Mouse (Mus musculus): Measurements from ENCODE around the gene Pknox2. TPM values are rescaled to one million over a fixed set of nuclear protein-coding genes. Genes with fewer than 3 reads are reported as not detected.

The Pknox2 gene
- polyA plus RNA-seq, 1 experiment: 32.2 TPM

DNA sequence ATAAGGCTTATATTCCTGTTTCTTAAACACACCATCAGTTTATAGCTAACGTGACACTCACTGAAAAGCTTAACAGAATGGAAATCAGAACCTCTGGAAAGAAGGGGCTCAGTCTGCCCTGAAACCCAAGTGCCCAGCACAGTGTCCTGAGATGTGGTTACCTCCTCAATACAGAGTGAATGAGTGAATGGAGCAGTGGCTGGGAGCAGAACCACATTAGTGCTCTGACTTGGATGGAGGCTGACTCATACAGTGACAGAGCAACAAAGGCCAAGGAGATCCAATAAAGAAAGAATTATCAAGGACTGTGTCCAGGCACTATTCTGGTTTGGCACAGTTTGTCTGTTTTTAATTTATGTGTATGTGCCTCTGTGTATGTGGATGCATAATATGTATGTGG, 101.3 kb downstream of the Pknox2 start:
- no peak for DNase-seq
- whole genome bisulfite sequencing: 83% methylated on average over 1 of the region's 1 CpGs
- Histone ChIP-seq H3K4me3 (replicated peaks; ENCODE audit: extremely low read depth, low read depth, low read length) (no peak overlapping the region), H3K4me1 (ENCODE audit: control insufficient read depth, insufficient read depth, low read length) (no peaks in the 10 kb centered on the region; the same call in 1 of the 2 replicates)
- TF ChIP-seq POLR2A (IDR thresholded peaks at IDR 0.05; ENCODE audit: borderline replicate concordance, extremely low read depth, low read depth, low read length) (no peak), CTCF (IDR thresholded peaks at IDR 0.05; ENCODE audit: insufficient read depth, low read length) (no peak)

DNA sequence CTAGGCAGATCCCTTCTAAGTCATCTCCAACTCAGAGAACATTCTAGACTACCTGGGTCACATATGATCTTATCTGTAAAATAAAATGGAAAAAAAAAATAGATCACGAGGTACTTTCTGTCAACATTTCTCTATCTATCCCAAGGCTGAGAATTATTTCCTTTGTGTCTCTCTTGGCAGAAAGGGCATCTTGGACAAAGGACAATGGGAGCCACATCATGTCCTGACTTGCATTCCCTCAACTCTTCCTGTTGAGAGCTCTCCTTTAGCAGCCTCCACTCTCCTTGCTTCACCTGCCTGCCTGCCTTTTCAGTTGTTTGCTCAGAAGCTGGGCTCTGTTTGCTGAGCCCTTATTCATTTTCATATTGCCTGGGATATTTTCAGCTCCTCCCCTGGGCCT, 103.0 kb downstream of the Pknox2 start:
- 39% methylated on average over 1 of the region's 1 CpGs for WGBS
- H3K4me1 ChIP-seq (ENCODE audit: control insufficient read depth, insufficient read depth, low read length): no peaks in the 10 kb centered on the region; the same call in 1 of the 2 replicates
- TF ChIP-seq POLR2A (IDR thresholded peaks at IDR 0.05; ENCODE audit: borderline replicate concordance, extremely low read depth, low read depth, low read length) (no peak), CTCF (IDR thresholded peaks at IDR 0.05; ENCODE audit: insufficient read depth, low read length) (no peak)
- no peak for DNase-seq
- H3K4me3 ChIP-seq (replicated peaks; ENCODE audit: extremely low read depth, low read depth, low read length): no peak overlapping the region

DNA sequence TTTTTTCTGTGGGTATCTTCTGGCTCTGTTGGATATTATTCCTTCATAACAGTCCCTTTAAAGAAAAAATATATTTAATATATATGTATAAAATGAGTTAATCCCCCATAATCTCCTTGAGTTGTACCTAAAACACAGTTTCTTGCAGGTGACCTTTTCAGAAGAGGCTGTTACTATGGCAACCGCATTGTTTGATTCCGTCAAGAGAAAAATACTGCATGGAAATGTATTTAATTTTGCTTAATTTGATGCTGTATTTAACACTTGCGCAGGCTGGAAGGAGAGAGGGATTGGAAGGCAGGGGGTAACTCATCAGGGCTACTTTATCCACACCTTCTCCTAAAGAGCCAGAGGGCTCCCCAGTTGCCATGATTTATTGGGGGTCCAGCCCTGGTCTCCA, 108.3 kb downstream of the Pknox2 start:
- 93% methylated on average over 3 of the region's 3 CpGs for WGBS
- no peak for DNase-seq
- no peak for TF ChIP-seq CTCF (IDR thresholded peaks at IDR 0.05; ENCODE audit: insufficient read depth, low read length)
- TF ChIP-seq POLR2A (IDR thresholded peaks at IDR 0.05; ENCODE audit: borderline replicate concordance, extremely low read depth, low read depth, low read length): no peak
- Histone ChIP-seq H3K4me3 (replicated peaks; ENCODE audit: extremely low read depth, low read depth, low read length) (no peak overlapping the region), H3K4me1 (ENCODE audit: control insufficient read depth, insufficient read depth, low read length) (no peaks in the 10 kb centered on the region)

DNA sequence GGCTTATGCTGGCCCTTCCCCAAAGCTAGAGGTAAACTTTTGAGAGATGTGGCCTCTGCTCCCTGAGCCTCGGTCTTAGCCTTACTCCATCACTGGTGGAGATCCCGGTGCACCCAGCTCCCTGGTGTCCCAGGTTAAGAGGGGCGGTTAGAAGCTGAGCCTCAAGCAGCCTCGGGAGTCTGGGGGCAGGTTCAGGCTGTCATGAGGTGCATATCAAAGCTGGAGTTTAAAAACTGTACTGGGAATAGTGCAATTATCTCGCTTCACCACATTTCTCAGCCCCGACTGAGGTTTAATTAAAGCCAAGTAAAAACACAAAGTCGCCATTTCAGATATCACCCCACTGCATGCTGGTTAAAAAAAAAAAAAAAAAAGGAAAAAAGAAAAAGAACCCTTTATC, 108.8 kb downstream of the Pknox2 start:
- DNase-seq: no peak
- Histone ChIP-seq H3K4me3 (replicated peaks; ENCODE audit: extremely low read depth, low read depth, low read length) (no peak overlapping the region), H3K4me1 (ENCODE audit: control insufficient read depth, insufficient read depth, low read length) (no peaks in the 10 kb centered on the region)
- TF ChIP-seq CTCF (IDR thresholded peaks at IDR 0.05; ENCODE audit: insufficient read depth, low read length) (no peak), POLR2A (IDR thresholded peaks at IDR 0.05; ENCODE audit: borderline replicate concordance, extremely low read depth, low read depth, low read length) (no peak)
- 68% methylated on average over 7 of the region's 7 CpGs for WGBS

DNA sequence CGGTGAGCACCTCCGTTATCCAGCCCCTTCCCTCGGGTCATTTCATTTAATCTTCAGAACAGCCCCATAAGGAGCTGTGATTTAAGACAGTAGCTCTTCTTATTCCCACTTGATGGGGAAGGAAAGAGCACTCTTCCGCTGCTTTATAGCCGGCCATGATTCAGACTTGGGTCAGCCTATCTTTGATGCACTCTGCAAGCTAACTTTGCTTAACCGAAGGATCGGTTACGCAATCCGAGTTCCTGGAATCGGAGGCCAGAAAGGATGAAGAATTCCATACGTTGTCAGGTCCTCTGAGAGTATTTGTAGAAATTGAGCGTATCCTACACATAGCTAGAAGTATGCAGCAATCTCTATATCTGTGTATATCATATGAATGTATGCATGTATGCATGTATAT, 109.8 kb downstream of the Pknox2 start:
- TF ChIP-seq POLR2A (IDR thresholded peaks at IDR 0.05; ENCODE audit: borderline replicate concordance, extremely low read depth, low read depth, low read length): no peak
- no peak for TF ChIP-seq CTCF (IDR thresholded peaks at IDR 0.05; ENCODE audit: insufficient read depth, low read length)
- Histone ChIP-seq H3K4me3 (replicated peaks; ENCODE audit: extremely low read depth, low read depth, low read length) (no peak overlapping the region), H3K4me1 (ENCODE audit: control insufficient read depth, insufficient read depth, low read length) (no peaks in the 10 kb centered on the region)
- no peak for DNase-seq
- WGBS: 62% methylated on average over 12 of the region's 12 CpGs

DNA sequence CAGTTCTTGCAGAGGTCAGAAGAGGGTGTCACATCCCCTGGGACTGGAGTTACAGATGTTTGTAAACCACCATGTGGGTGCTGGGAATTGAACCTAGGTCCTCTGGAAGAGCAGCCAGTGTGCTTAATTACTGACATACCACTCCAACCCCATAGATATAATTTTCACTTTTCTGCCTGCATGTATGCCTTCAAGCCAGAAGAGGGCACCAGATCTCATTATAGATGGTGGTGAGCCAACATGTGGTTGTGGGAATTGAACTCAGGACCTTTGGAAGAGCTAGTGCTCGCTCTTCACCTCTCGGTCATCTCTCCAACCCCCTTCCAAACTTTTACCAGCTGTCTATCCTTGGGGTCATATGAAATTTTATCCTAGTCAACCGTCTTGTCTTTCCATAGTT, 112.0 kb downstream of the Pknox2 start:
- TF ChIP-seq CTCF (IDR thresholded peaks at IDR 0.05; ENCODE audit: insufficient read depth, low read length) (0 out of 2 replicates have a peak, but pooled peaks have one; percentile 7), POLR2A (IDR thresholded peaks at IDR 0.05; ENCODE audit: borderline replicate concordance, extremely low read depth, low read depth, low read length) (no peak)
- no peak for DNase-seq
- Histone ChIP-seq H3K4me3 (replicated peaks; ENCODE audit: extremely low read depth, low read depth, low read length) (no peak overlapping the region), H3K4me1 (ENCODE audit: control insufficient read depth, insufficient read depth, low read length) (no peaks in the 10 kb centered on the region)
- WGBS: 93% methylated on average over 3 of the region's 3 CpGs

DNA sequence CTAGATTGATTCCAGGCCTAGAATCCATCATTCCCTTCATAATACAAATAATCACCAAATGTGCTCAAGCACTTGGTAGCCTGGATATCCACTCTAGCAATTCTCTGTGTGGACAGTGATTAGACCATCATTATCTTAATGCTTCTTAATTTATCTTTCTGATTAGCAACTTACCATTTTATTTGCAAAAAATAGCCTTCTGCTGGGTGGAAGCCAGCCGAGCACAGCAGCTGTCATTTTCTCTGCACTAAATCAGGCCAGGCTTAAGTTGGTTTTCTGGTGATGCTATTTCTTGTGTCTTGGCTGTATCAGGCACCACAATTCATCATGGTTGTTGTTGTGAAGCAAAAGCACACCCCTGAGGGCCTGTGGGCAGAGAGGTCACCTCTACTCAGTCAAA, 112.9 kb downstream of the Pknox2 start:
- 76% methylated on average over 1 of the region's 1 CpGs for WGBS
- no peak for DNase-seq
- TF ChIP-seq CTCF (IDR thresholded peaks at IDR 0.05; ENCODE audit: insufficient read depth, low read length) (no peak), POLR2A (IDR thresholded peaks at IDR 0.05; ENCODE audit: borderline replicate concordance, extremely low read depth, low read depth, low read length) (no peak)
- Histone ChIP-seq H3K4me3 (replicated peaks; ENCODE audit: extremely low read depth, low read depth, low read length) (no peak overlapping the region), H3K4me1 (ENCODE audit: control insufficient read depth, insufficient read depth, low read length) (no peaks in the 10 kb centered on the region)

DNA sequence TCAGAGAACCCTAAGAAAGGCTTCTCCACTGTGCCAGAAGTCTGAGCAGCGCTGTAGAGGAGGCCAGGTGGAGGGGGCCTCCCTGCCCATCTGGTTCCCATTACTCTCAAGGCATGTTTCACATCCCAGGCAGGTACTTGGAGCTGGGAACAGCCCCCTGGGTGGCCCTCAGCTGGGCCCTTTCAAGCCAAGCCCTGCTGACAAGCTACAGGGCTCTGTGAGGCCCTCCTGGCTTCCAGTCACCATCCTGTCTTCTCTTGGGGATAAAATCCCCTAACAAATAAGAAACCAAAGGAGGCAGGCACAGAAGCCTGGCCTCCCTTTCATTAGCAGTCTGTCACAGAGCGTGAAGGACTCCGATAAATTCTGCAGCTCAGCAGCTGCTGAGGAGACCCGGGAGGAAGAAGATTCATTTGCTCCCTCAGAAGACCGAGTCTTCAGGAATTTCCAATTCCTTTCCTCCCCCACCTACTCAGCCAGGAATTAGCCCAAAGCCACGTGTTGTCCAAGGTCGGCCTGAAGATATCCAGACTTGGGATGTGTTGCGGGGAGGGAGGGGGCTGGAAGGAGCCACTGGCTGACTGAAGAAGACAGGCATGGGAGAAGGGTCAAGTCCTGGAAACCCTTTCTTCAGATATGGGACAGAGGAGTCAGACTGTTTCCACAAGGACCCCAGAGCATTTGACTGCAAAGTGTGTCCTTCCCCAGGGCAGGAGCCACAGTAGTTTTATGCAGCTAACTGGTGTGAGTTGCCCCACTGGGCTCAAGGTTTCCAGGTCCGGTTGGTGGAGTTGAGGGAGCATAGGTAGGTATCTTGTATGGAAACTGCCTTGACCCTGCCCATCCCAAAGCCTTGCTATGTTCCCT, 116.6 kb downstream of the Pknox2 start:
- no peak for DNase-seq
- 46% methylated on average over 9 of the region's 9 CpGs for WGBS
- no peak overlapping the region for H3K4me3 ChIP-seq (replicated peaks; ENCODE audit: extremely low read depth, low read depth, low read length)
- TF ChIP-seq POLR2A (IDR thresholded peaks at IDR 0.05; ENCODE audit: borderline replicate concordance, extremely low read depth, low read depth, low read length) (no peak), CTCF (IDR thresholded peaks at IDR 0.05; ENCODE audit: insufficient read depth, low read length) (no peak)
- no peaks in the 10 kb centered on the region for H3K4me1 ChIP-seq (ENCODE audit: control insufficient read depth, insufficient read depth, low read length)

DNA sequence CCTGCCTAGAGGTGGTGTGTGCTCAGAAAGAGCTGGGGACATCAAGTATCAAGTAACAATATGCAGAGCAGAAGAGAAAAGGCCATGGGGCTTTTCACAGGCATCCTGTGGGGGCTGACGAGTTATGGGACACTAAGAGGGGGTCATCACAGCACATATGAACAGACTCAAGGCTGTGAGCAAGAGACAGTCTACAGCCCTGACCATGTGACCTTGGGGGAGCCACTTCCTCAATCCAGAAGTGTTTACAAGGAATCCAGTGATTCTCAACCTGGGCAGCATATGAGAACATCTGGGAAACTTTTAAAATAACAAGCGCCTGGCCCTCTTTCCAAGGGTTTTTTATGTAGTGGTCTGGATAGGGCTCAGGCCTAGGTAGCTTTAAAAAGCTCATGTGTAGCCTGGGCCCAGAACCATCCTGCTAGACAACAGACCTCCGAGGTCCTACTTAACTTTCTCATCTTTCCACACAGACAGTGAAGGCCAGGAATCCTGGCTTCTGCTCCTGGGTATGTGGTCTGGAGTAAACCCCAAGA, 117.3 kb downstream of the Pknox2 start:
- TF ChIP-seq CTCF (IDR thresholded peaks at IDR 0.05; ENCODE audit: insufficient read depth, low read length) (no peak), POLR2A (IDR thresholded peaks at IDR 0.05; ENCODE audit: borderline replicate concordance, extremely low read depth, low read depth, low read length) (no peak)
- Histone ChIP-seq H3K4me3 (replicated peaks; ENCODE audit: extremely low read depth, low read depth, low read length) (no peak overlapping the region), H3K4me1 (ENCODE audit: control insufficient read depth, insufficient read depth, low read length) (no peaks in the 10 kb centered on the region)
- DNase-seq: no peak
- WGBS: 67% methylated on average over 3 of the region's 3 CpGs

Data from lung, adult 2 months (tissue).